Comparison of ENCODE assay signal across 15 mouse cellular contexts in the genomic region with DNA sequence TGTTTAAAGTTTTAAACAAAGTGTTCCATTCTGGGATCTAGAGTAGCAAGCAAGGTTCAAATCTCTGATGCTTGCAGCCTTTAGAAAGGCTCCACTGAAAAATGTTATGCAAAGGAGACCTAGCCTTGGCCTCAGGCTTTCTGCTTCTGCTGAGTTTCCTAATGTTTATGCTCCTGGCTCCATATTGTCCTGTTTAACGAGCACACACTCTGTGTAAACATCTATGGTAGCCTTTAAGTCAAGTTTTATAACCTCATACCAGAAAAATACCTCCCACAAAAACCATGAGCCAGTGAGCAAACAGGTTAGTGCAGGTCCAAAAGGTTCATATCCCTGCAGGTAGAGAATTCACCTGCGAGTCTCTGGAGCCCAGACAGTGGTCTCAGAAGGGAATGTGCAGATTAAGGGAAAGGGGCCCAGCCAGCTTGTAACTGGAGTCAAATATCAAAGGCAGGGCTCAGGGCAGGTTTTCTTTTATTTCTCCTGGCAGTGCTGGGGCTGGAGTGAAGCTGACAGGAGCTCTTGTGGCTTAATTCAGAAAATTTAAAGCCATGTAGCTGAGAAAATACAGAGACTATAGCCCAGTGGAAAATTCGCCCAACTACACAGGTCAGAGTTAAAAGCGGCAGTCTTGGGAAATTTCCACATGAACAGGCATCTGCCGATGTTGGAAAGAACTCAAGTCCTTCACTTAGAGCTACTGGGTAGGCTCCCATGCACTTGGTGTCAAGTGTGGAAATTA.
DNase-seq lines count a peak whose midpoint lies in the region; ATAC-seq lines count a peak whose summit lies in the region.
"Had no signal": no experiment of that assay in that cellular context is flagged by ENCODE, and none has a peak within 500 bp of the region (broad histone marks: within the 10 kb centered on the region; RNA-seq: fewer than 3 reads in every experiment).

No protein-coding gene starts in this region.

- H3K4me1 ChIP-seq in kidney, embryonic 14.5 days (ENCODE audit: control insufficient read depth, insufficient read depth, low read length) = peaks cover 11% of the 10 kb centered on the region; the same call in 1 of the 2 replicates
- peaks cover 18% of the 10 kb centered on the region for H3K4me1 ChIP-seq in limb, embryonic 10.5 days
- H3K4me1 ChIP-seq: midbrain, embryonic 12.5 days had no signal

- 8% methylated on average over 5 of the region's 5 CpGs for WGBS in kidney, embryonic 14.5 days
- 14% methylated on average over 5 of the region's 5 CpGs for WGBS in limb, embryonic 10.5 days

- intact Hi-C loops in left cerebral cortex, postnatal 4 days (cut with DNase I) = no loop called here

- no peak overlapping the region for H3K4me2 ChIP-seq in kidney, embryonic 14.5 days (replicated peaks; ENCODE audit: low read depth, low read length)
- H3K4me2 ChIP-seq: heart, embryonic 11.5 days; midbrain, embryonic 12.5 days had no signal

- H3K27ac ChIP-seq in kidney, embryonic 14.5 days (ENCODE audit: low read depth, low read length) = peak overlapping the region; percentile 37; the same call in 1 of the 2 replicates
- H3K27ac ChIP-seq in limb, embryonic 10.5 days = 0 out of 2 replicates have a peak overlapping the region, but pooled peaks have one; percentile 25
- H3K27ac ChIP-seq: midbrain, embryonic 12.5 days had no signal

- no peaks in the 10 kb centered on the region for H3K36me3 ChIP-seq in kidney, embryonic 14.5 days (ENCODE audit: control insufficient read depth, insufficient read depth, low read length)
- no peaks in the 10 kb centered on the region for H3K36me3 ChIP-seq in limb, embryonic 10.5 days
- H3K36me3 ChIP-seq: midbrain, embryonic 12.5 days had no signal

- no peaks in the 10 kb centered on the region for H3K9me3 ChIP-seq in kidney, embryonic 14.5 days (ENCODE audit: control insufficient read depth, low read length)
- no peaks in the 10 kb centered on the region for H3K9me3 ChIP-seq in limb, embryonic 10.5 days (replicated peaks)
- H3K9me3 ChIP-seq: midbrain, embryonic 12.5 days had no signal

- peak; percentile 26 to 27 for DNase-seq in cerebellum, postnatal 10 days
- no peak for DNase-seq in cerebellum, postnatal 25 days
- no peak for DNase-seq in kidney, adult 9 months
- DNase-seq in embryo, embryonic 10.5 days (ENCODE audit: low spot score) = peak; percentile 57
- DNase-seq in limb, embryonic 10.5 days (ENCODE audit: low spot score) = peak; percentile 63
- DNase-seq in left cerebral cortex, postnatal 4 days = no peak
- no peak for DNase-seq in testis, postnatal 14 days (ENCODE audit: low spot score)
- DNase-seq: cerebellum, postnatal 36 days; liver, postnatal 0 days; right cerebral cortex, postnatal 25 days; thymus, adult 18-20 months had no signal

- no peak overlapping the region for H3K4me3 ChIP-seq in kidney, embryonic 14.5 days (ENCODE audit: low read length)
- H3K4me3 ChIP-seq in limb, embryonic 10.5 days = no peak overlapping the region
- H3K4me3 ChIP-seq: midbrain, embryonic 12.5 days had no signal

- no peak overlapping the region for H3K9ac ChIP-seq in kidney, embryonic 14.5 days (ENCODE audit: low read depth, low read length)
- H3K9ac ChIP-seq: liver, postnatal 0 days; midbrain, embryonic 12.5 days had no signal

- peak; percentile 91 for ATAC-seq in kidney, embryonic 14.5 days (ENCODE audit: low FRiP score, low TSS enrichment)
- ATAC-seq: activated CD4-positive, CD25-positive, alpha-beta regulatory T cell, adult 4 months; liver, postnatal 0 days had no signal

- H3K27me3 ChIP-seq in kidney, embryonic 14.5 days (ENCODE audit: control insufficient read depth, insufficient read depth, low read length) = no peaks in the 10 kb centered on the region
- no peaks in the 10 kb centered on the region for H3K27me3 ChIP-seq in limb, embryonic 10.5 days (ENCODE audit: low read depth, poor library complexity, severe bottlenecking)
- H3K27me3 ChIP-seq: midbrain, embryonic 12.5 days had no signal

Comparison
In these comparisons a context has a peak if more than half of its experiments do, and no peak if none do; other contexts are left out.
1. DNase-seq: peak in cerebellum, postnatal 10 days (2 of 2), embryo, embryonic 10.5 days (single experiment) and limb, embryonic 10.5 days (single experiment); none in cerebellum, postnatal 25 days (0 of 2), kidney, adult 9 months (single experiment), left cerebral cortex, postnatal 4 days (single experiment) and testis, postnatal 14 days (single experiment).